Mouse (Mus musculus): ENCODE measurements around the gene Arhgap15.

Gene Arhgap15

DNA sequence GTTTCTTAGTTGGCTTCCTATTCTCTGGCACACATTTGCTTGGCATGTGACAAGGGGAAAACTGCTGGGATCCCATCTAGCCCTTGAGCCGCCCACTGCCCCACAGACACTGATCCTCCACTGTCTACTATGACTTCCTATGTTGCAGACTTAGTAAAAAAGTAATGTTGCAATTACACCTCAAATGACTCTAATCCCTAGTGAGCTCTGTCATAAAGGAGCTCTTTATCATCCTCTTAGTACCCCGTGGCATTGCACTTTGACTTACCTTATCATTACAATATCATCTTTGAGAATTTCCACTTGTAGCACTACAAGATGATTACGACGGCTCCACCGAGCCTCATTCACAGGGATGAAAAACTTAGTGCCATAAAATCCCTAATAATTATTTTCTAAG lies 190.6 kb downstream of the Arhgap15 start:
- DNase-seq: no peak

DNA sequence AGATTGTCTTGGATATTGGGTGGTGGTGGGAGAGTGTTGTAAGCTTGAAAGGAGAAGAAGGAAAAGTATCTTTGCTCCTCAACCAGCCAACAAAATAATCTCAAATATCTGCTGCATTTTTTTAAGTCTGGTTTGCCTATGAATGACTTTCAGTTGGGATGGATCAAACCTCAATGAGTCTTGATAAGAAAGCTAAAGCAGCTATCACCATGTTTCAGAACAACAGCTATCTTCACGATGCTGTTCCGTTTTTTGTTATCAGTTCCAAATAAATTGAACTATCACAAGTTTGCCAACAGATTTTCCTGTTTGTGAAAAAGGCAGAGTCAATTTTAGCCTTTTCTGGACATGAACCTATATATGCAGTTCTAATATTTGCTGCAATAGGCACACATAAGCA lies 197.1 kb downstream of the Arhgap15 start:
- no peak for DNase-seq

GRCm38 (mm10) chr2:43949775-43950492 lies 201.3 kb downstream of the Arhgap15 start:
- no peak for DNase-seq

DNA sequence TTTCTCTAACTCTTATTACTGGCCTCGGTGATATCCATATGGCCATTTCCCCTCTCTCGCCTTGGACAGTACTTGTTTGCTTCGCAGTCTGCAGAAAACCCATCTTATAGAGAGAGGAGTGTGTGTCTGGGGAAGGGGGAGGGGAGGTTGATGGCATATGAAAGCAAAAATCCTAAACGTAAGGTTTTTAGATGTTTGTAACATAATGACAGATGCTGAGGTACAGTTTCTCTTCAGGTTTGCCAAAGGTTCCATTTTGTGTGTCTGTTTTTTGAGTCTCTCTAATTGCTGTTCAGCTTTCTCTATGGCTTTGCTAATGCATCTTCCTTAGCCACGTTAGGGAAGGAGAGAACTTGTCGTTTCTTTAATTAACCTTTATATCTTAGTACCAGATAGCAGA lies 202.1 kb downstream of the Arhgap15 start:
- no peak for DNase-seq

DNA sequence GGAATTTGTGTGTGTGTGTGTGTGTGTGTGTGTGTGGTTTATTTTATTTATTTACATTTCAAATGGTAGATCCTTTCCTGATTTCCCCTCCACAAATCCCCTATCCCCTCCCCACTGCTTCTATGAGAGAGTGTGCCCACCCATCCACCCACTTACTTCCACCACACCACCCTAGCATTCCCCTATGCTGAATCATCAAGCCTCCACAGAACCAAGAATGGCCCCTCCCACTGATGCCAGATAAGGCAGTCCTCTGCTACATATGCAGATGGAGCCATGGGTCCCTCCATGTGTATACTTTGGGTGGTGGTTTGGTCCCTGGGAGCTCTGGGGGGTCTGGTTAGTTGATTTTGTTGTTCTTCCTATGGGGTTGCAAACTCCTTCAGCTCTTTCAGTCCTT lies 210.6 kb downstream of the Arhgap15 start:
- DNase-seq: no peak

DNA sequence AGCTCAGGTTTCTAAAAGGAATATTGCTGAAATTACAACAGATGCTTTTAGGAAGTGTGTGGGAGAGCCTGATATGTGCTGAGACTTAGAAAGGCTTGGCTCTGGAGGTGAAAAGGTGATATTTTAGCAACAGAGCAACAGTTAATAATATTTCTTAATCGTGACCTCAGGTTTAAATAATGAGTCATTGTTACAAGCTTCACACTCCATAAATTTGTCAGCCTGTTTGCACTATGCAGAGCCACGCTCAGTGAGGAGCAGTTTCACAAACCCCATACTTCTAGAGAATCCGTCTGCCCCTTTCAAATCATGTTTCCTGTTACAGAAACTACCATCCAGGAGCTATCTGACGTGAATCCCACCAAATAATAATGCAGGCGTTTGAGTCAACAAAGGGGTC lies 213.8 kb downstream of the Arhgap15 start:
- no peak for DNase-seq

- peak; percentile 6 for DNase-seq
Observed at GRCm38 (mm10) chr2:43968581-43968980, 220.0 kb downstream of the Arhgap15 start.

DNA sequence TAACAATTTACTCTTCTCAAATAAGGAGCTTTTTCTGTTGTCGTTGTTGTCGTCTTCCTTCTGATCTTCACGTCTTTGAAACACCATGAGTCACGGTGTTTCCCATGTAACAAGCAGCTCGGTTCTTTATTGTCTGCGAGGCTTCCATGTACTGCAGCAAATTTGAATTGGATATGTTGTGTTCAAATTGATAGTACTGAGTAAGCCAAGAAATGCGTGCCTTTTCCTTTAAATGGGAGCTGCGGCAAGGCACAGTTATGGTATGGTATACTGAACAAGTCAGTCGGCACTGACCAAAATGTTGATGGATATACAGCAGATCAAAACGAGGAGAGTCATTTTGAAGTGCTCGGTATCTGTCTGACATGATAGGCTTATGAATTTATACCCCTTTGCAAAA lies 229.1 kb downstream of the Arhgap15 start:
- DNase-seq: no peak

GRCm38 (mm10) chr2:43978177-43979013 lies 229.8 kb downstream of the Arhgap15 start:
- no peak for DNase-seq

DNA sequence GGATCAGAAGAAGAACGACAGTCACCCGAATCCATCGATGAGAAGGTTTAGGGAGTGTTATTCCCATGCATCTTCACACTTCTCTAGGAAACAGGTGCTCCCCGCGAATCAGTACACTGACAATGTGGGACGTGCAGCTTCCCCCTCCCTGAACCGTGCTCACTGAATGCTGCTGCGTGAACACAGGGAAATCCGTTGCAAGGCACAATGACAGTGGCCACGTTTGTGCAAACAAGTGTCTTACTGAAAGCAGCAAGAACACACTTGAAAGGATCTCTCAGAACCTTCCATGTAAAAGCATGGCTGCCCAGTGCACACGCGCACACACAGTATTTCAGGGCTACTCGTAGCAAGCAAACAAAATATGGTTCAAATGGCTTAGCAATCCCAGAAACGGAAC lies 237.4 kb downstream of the Arhgap15 start:
- no peak for DNase-seq

- DNase-seq: no peak
Observed at GRCm38 (mm10) chr2:43987919-43988318, 239.3 kb downstream of the Arhgap15 start.

DNA sequence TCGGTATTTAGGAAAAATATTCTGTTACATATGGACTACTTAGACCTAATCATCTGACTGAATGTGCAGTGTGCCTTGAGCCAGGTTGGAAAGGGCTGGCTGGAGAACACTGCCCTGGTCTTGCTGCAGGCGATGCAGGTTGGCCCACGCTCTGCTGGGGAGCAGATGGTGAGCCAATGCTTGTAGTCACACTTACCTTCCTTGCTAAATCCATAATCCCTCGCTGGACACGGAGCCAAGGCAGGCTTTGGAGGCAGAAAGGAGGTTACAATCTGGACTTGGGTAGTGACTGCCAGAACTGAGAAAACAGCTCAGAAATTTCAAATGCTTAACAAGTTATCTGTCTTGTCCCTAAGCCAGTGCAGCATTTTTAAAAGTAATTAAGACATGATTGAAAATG lies 241.2 kb downstream of the Arhgap15 start:
- DNase-seq: no peak

GRCm38 (mm10) chr2:43992510-43992909 lies 243.9 kb downstream of the Arhgap15 start:
- no peak for DNase-seq

- no peak for DNase-seq
Observed at GRCm38 (mm10) chr2:44002454-44002853, 253.8 kb downstream of the Arhgap15 start.

DNA sequence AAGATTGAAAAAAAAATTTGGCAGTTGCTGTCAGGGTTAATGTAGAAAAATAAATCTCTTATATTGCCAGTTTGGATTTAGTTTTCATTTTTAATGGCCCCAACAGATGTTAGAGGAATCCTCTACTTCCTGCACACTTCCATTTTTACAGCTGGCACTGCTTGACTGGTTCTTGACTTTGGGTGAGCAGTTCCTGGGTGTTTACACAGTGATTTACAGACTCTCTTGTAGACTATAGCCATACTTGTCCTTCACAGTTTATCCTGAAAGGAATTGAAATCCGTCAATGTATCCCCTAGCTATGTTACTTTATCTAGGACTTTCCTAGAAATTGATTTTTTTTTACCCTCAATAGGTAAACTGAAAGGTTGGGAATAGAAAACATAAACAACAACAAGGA lies 261.6 kb downstream of the Arhgap15 start:
- DNase-seq: no peak

- DNase-seq: no peak
Observed at GRCm38 (mm10) chr2:44013388-44013787, 264.8 kb downstream of the Arhgap15 start.

- DNase-seq: no peak
Observed at GRCm38 (mm10) chr2:44016720-44017119, 268.1 kb downstream of the Arhgap15 start.

DNA sequence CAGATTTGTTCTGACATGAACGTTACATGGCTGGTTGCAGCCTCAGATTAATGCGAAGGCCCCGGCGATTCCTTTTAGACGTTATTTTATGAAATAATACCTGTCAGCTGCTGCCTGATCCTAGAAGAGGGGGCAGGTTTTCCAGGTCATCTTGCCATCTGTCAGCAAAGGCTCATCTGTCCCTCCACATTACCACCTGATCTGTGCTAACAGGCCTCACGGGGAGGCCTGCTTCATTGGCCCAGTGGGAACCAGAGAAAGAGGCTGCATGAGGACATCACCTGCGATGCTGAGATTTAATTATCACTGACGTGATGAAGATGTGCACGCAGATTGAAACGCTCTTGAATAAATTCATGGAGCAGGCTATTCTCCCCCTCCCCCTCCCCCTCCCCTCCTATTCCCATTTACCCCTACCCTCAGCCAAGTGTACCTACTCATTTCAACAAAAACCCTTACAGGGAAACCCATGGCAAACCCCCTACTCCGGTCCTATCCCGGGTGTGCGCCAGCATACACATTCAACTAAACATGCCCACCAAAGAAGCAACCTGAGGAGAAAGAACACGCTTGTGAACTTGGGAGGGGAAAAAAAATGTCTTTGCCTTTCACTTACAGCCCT lies 268.9 kb downstream of the Arhgap15 start:
- no peak for DNase-seq

DNA sequence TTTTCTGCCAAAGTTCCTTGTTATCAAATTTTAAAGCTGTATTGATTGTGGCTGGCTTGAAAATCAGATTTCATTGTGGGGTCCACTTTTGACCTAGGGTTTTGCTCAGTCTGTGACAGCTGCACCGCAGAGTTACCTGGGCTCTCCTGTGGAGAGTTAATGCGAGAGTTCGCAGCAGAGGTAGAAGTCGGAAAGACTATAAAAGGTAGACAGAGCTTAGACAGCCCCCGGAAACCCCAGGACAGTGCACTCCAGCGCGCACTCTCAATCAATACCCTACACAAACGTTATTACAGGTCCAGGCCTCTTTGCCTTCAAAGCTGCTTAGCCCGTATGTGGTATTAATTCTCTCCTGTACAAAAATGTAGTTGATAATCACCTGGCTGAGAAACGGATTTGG lies 269.4 kb downstream of the Arhgap15 start:
- no peak for DNase-seq

- DNase-seq: no peak
Observed at GRCm38 (mm10) chr2:44024704-44025103, 276.1 kb downstream of the Arhgap15 start.

DNA sequence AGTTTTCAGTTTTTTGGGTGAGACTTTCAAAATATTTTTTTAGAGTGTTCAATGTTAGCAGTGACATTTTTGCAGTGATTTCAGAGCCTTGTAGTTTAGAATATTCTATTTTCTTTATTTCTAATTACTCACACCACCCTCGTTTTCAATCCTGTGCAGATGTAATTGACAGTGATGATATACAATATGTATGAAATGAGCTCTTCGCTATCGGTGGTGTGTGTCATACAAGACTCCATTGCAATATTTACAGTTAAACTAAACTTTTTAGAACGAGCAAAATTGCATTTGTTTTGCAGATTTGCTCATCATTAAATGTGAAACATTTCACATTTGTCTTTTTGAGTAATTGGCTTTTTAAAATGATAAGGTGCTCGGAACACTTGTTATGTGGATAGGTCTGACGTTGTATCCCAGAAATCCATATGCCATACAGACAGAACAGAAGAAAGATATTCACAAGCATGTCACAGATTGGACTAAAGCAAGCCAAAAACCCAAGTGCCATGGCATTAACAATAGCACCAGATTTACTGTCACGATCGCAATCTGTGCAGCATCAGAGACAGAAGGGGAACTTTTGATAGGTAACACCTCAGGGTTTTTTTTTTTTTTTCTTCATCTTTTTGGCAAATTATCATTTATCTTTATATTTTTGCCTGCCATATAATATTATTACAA lies 280.6 kb downstream of the Arhgap15 start:
- no peak for DNase-seq

- DNase-seq: no peak
Observed at GRCm38 (mm10) chr2:44029865-44030264, 281.2 kb downstream of the Arhgap15 start.

DNA sequence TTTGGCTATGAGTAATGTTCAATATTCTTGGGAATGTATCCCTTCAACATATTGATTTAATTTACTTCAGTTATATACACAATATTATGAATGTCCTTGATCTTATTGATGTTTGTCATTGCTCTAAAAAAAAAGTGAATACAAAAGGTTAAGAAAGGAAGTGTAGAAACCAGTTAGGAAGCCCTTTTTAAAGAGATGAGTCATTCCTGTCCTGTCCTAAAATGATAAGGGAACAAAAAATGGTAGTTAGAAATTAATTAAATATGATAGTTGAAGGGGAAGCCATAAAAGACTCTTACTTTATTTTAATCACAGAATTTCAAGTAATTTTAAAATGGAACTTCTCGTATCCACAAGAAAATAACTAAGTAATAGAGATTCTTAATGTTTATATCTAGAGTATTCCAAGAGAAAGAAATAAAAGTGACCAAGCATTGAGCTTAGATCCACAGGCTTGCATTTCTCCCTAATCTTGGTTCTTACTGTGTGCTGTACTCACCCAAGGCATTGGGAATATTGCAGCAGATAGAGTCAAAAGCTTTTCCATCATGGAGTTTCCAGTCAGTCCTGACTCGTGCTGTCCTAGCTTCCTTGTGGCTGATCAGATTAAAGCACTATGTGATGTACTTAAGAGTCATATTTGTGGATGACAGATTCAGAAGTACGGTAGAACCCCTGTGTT lies 291.0 kb downstream of the Arhgap15 start:
- DNase-seq: no peak
